Mouse (Mus musculus) intestine, embryonic 14.5 days (tissue): Measurements from ENCODE around the gene Ttc12. TPM values are rescaled to one million over a fixed set of nuclear protein-coding genes. Genes with fewer than 3 reads are reported as not detected.

Experiments used
- ATAC-seq: fragments of 200-750 bp; cut with Nextera tagmentation; replicated peaks from 2 replicates; pipeline ENCODE4 v1.8.0; 2017; ENCODE audit warnings: low read depth, moderate number of reproducible peaks, moderate TSS enrichment, moderate library complexity; ENCODE audit not compliant: low FRiP score, low TSS enrichment
- DNase-seq: peaks from one replicate; pipeline ENCODE4 v3.0.0-alpha.2; 2018; ENCODE audit warnings: low spot score
- H3K27ac ChIP-seq: fragments of 300-500 bp; sonication (generic); 2 replicates; pipeline ENCODE4 v1.5.1; 2014; ENCODE audit warnings: low read depth, mild to moderate bottlenecking, control low read depth
- H3K27me3 ChIP-seq: fragments of 300-500 bp; sonication (generic); replicated peaks from 2 replicates; pipeline ENCODE4 v1.6.1; 2014; ENCODE audit warnings: low read length, control low read depth; ENCODE audit not compliant: control insufficient read depth, insufficient read depth
- H3K36me3 ChIP-seq: fragments of 300-500 bp; sonication (generic); 2 replicates; pipeline ENCODE4 v1.6.1; 2014; ENCODE audit warnings: low read length, control low read depth; ENCODE audit not compliant: control insufficient read depth, insufficient read depth
- H3K4me1 ChIP-seq: fragments of 300-500 bp; sonication (generic); replicated peaks from 2 replicates; pipeline ENCODE4 v1.6.1; 2014; ENCODE audit warnings: low read length, control low read depth, mixed read lengths; ENCODE audit not compliant: control insufficient read depth, insufficient read depth
- H3K4me2 ChIP-seq: fragments of 300-500 bp; sonication (generic); 2 replicates; pipeline ENCODE4 v1.6.1; 2014; ENCODE audit warnings: low read length
- H3K4me3 ChIP-seq: fragments of 300-500 bp; sonication (generic); 2 replicates; pipeline ENCODE4 v1.5.1; 2014; ENCODE audit warnings: low read depth, low read length, control low read depth, mixed read lengths
- H3K9ac ChIP-seq: fragments of 300-500 bp; sonication (generic); 2 replicates; pipeline ENCODE4 v1.6.1; 2014; ENCODE audit warnings: mild to moderate bottlenecking, low read length
- H3K9me3 ChIP-seq: fragments of 300-500 bp; sonication (generic); 2 replicates; pipeline ENCODE4 v1.6.1; 2016; ENCODE audit warnings: low read length, control low read depth; ENCODE audit not compliant: control insufficient read depth
- WGBS: fragments of 180-500 bp; shearing (Covaris S2); extraction: QIAGEN DNeasy Blood & Tissue Kit; methylation state at CpG from one replicate; pipeline ENCODE4 v1.1.7; 2014; 5-methylcytosine and 5-hydroxymethylcytosine counted together
- polyA plus RNA-seq: library from polyadenylated mRNA; unstranded; fragments of >200 nt; fragmentation: Nextera tagmentation; extraction: Ambion mirVana; gene quantifications from 2 replicates; pipeline ENCODE4 v1.2.1, GENCODE M21; 2014

Ttc12 gene
- polyA plus RNA-seq, 1 experiment from 2014 or later: 1.1 TPM

DNA sequence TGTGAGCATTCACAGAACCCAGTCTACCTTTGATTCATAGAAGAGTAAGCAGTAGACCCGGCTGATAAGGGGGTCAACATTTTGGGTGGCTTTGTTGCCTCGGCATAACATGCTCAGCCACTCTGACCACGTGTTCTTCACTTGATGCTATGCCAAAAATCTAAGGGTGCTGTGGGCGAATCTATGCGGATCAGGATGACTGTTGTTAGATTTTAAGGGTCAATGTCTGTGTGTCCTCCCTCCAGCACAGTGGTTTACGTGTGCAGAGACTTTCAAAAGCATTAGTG is 1.6 kb upstream of the Ttc12 start:
- H3K4me1 ChIP-seq: 0 out of 2 replicates have a peak, but pooled peaks cover 12% of the 10 kb centered on the region
- no peak overlapping the region for H3K9ac ChIP-seq
- ATAC-seq (no peak), DNase-seq (peak; percentile 49)
- no peak overlapping the region for H3K4me3 ChIP-seq
- no peak overlapping the region for H3K4me2 ChIP-seq
- H3K27ac ChIP-seq: no peak overlapping the region
- WGBS: 66% methylated on average over 6 of the region's 6 CpGs
- H3K27me3 ChIP-seq: no peaks in the 10 kb centered on the region
- no peaks in the 10 kb centered on the region for H3K9me3 ChIP-seq
- H3K36me3 ChIP-seq: no peaks in the 10 kb centered on the region

DNA sequence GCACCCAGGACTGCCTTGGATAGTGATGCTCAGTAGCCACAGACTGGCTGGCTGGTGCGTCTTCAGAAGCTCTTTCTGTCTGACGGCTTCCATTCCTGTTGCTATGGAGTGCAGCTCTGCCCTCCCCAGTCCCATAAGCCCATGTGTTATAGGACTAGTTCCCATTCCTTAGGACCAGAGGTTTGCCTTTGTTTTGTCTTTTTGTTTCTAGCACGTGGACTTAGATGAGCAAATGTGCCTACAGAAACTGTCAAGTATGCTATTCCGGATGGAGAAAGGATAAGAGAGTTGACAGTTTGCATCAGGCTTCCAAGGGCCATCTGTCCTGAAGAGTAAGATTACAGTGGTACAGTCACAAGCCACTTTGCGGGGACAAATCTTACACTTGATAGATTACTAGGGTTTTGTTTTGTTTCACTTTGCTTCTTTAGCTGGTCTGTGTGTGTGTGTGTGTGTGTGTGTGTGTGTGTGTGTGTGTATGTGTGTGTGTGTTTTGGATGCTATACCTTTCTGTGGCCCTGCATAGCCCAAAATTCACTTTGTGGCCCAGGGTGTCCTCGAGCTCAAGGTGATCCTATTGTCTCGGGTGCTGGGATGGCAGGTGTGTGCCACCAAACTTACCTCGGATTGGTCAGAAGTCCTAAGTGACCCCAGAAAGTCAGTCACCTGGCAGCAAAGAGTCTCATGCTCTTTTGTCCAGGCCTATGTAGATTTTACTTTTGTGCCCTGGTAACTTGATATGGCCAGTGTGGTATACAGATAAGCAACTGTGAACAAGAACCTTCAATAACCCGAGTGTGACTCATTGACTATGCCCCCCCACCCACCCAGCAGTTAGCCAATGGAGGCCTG is 1.0 kb upstream of the Ttc12 start:
- Histone ChIP-seq H3K4me1 (0 out of 2 replicates have a peak, but pooled peaks cover 12% of the 10 kb centered on the region), H3K9ac (no peak overlapping the region), H3K4me3 (no peak overlapping the region), H3K27me3 (no peaks in the 10 kb centered on the region), H3K9me3 (no peaks in the 10 kb centered on the region), H3K36me3 (no peaks in the 10 kb centered on the region), H3K4me2 (no peak overlapping the region), H3K27ac (no peak overlapping the region)
- ATAC-seq (no peak), DNase-seq (peak; percentile 48)
- 75% methylated on average over 9 of the region's 9 CpGs for WGBS

DNA sequence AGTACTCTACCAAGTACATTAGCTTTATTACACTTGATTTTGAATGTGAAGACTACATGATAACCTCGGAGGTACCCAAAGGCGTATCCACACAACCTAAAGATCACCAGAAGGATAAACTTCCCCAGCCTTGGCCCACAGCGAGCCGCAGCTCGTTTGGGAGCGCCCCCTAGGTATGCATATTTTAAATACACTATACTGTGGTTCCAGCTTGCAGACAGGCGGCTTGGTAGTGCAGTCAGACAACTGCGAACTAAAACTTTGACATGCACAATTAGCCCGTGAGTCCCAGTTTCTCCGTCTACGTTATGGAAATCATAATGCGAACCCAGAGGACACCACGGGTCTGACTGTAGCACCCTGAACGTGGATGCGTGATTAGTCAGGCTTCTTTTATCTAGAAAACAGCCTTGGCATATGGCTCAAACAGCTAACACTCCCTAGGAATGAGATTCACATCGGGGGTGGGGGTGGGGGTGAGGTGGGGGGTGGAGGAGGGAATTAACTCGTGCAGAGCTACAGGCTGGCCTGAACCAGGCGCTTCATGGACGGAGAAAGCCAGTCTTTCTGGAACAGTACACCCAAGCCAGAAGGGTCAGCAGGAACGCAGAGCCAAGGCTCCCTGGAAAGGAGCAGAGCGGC is 654 bp downstream of the Ttc12 start:
- H3K36me3 ChIP-seq: no peaks in the 10 kb centered on the region
- H3K27me3 ChIP-seq: no peaks in the 10 kb centered on the region
- peak overlapping the region; percentile 47 for H3K4me3 ChIP-seq
- peak; percentile 68 for DNase-seq
- H3K9ac ChIP-seq: peak overlapping the region; percentile 34
- 6% methylated on average over 21 of the region's 21 CpGs for WGBS
- no peak; the same call in 1 of the 2 replicates for ATAC-seq
- H3K4me2 ChIP-seq: peak overlapping the region; percentile 79
- H3K27ac ChIP-seq: no peak overlapping the region
- H3K9me3 ChIP-seq: no peaks in the 10 kb centered on the region
- 0 out of 2 replicates have a peak, but pooled peaks cover 12% of the 10 kb centered on the region for H3K4me1 ChIP-seq

DNA sequence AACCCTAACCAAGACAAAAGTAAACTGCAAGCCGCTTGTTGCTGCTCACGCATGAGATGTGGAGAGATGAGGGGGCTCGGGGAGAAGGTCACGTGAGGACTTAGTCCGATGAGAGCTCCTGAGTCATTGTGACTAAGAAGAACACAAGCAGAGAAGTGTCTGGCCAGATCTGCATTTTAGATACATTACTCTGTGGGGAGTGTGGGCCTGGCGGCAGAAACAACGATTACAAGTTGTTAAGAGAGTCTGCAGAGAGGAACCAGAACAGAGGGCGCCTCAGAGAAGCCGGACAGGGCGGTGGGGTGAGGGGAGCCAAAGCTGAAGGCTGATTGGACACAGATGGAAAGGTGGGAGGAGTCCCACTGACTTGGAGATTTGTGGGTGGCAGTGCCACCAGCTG is 2.7 kb downstream of the Ttc12 start:
- Histone ChIP-seq H3K36me3 (no peaks in the 10 kb centered on the region), H3K27me3 (no peaks in the 10 kb centered on the region), H3K4me2 (no peak overlapping the region), H3K4me3 (no peak overlapping the region), H3K27ac (no peak overlapping the region), H3K9ac (no peak overlapping the region), H3K9me3 (no peaks in the 10 kb centered on the region), H3K4me1 (0 out of 2 replicates have a peak, but pooled peaks cover 8% of the 10 kb centered on the region)
- no peak for ATAC-seq
- DNase-seq: peak; percentile 49
- WGBS: 42% methylated on average over 10 of the region's 10 CpGs

DNA sequence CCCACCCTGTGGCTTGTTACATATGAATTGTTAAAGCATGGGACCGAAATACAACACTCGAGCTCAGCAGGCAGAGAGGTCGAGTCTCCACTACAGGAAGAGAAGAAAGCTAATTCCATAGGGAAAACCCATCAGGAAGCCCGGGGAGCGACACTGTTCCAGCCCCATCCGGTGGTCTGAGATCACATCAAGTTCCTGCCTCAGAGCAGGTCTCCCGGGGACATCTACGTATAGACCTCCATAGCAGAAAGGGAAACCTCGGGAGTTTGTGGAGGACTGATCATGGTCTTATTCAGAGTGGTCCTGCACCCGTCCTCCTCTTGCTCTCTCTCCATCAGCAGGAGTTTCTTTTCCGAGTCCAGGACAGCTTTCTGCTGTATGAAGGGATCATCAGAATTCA is 13.9 kb downstream of the Ttc12 start:
- Histone ChIP-seq H3K9me3 (no peaks in the 10 kb centered on the region), H3K4me3 (no peak overlapping the region), H3K27me3 (no peaks in the 10 kb centered on the region), H3K9ac (no peak overlapping the region), H3K4me1 (no peaks in the 10 kb centered on the region), H3K36me3 (no peaks in the 10 kb centered on the region), H3K4me2 (no peak overlapping the region), H3K27ac (no peak overlapping the region)
- DNase-seq (peak; percentile 27), ATAC-seq (no peak)
- WGBS: 70% methylated on average over 11 of the region's 11 CpGs

DNA sequence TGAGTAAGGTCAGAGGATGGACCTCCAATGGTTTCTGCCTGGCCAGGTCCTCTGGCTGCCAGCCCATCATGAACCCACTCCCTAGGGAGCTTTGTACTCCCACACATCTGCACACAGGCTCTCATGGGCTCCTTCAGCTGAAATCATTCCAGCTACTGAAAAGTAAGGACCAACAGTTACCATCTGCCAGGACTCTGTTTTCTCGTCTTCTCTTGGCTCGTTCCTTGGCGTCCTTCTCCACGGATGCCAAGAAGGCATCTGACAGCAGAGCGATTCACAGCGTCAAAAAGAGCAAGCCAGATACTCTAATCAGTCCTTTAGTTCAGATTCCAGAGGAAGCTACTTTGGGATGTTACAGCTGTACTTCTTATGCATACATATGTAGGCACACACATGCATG is 15.1 kb downstream of the Ttc12 start:
- peak; percentile 10 for DNase-seq
- H3K27ac ChIP-seq: no peak overlapping the region
- no peak overlapping the region for H3K4me3 ChIP-seq
- H3K4me2 ChIP-seq: no peak overlapping the region
- no peaks in the 10 kb centered on the region for H3K27me3 ChIP-seq
- H3K36me3 ChIP-seq: no peaks in the 10 kb centered on the region
- H3K4me1 ChIP-seq: no peaks in the 10 kb centered on the region
- no peak overlapping the region for H3K9ac ChIP-seq
- 82% methylated on average over 6 of the region's 6 CpGs for WGBS
- no peak for ATAC-seq
- H3K9me3 ChIP-seq: no peaks in the 10 kb centered on the region

DNA sequence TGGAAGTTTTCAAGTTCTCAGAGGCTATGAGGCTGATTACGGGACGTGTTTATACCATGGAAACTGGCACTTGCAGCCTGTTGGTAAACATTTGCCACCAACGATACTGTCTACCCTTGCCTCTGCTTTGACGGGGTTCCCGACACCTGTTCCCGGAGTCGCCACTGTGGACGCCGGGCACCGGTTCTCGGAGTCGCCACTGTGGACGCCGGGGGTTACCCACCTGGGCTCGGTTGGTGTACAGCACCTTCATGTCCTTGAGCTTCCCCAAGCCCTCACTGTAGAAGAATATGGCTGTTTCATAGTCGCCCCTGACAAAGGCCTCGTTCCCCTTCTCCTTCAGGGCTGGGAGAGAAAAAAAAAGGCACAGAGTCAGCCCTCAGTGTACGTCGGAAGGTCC is 16.0 kb downstream of the Ttc12 start:
- Histone ChIP-seq H3K9ac (no peak overlapping the region), H3K36me3 (no peaks in the 10 kb centered on the region), H3K4me1 (no peaks in the 10 kb centered on the region), H3K4me3 (no peak overlapping the region), H3K27me3 (no peaks in the 10 kb centered on the region), H3K9me3 (no peaks in the 10 kb centered on the region), H3K4me2 (no peak overlapping the region), H3K27ac (no peak overlapping the region)
- WGBS: 94% methylated on average over 19 of the region's 19 CpGs
- ATAC-seq (no peak), DNase-seq (peak; percentile 24)

DNA sequence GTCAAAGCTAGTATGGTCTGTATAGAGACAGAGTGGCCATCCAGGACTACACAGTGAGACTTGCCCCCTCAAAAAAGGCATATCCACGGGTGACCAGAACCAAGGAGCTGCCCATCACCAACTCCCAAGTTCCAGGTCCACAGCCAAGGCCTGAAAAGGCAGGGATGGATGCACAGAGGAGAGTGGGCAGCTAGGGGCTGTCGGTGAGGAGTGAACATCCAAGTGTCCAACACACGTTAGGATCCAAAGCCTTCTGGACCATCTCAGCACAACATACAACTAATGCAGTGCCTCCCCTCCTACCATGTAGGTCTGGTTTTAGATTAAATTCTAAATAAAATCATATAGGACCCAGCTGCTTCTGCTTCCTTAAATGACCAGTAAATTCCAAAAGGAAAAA is 29.9 kb downstream of the Ttc12 start:
- no peak overlapping the region for H3K9ac ChIP-seq
- no peaks in the 10 kb centered on the region for H3K27me3 ChIP-seq
- H3K9me3 ChIP-seq: no peaks in the 10 kb centered on the region
- no peak for ATAC-seq
- no peaks in the 10 kb centered on the region for H3K4me1 ChIP-seq
- H3K4me2 ChIP-seq: no peak overlapping the region
- H3K4me3 ChIP-seq: no peak overlapping the region
- no peak overlapping the region for H3K27ac ChIP-seq
- WGBS: 89% methylated on average over 3 of the region's 3 CpGs
- DNase-seq: no peak
- H3K36me3 ChIP-seq: no peaks in the 10 kb centered on the region

DNA sequence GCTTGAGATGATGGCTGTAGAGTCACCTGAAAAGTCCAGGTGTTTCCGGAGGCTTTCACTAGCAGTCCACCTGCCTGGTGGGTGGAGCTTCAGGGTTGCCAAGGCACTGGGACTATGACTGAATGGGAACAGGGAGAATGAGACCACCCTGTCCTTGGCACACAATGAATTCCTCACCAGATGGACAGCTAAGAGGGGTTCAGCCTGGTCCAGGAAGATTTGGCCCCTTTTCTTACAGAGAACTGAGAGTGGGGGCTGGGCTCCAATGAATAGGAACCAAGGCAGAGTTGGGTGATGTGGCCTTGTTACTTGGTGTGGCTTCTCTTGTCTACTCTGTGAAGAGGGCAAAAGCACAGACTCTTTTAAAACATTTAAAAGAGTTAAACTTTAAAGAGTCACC is 33.6 kb downstream of the Ttc12 start:
- Histone ChIP-seq H3K4me2 (no peak overlapping the region), H3K27me3 (no peaks in the 10 kb centered on the region), H3K4me3 (no peak overlapping the region), H3K9me3 (no peaks in the 10 kb centered on the region), H3K4me1 (no peaks in the 10 kb centered on the region), H3K36me3 (no peaks in the 10 kb centered on the region), H3K9ac (no peak overlapping the region), H3K27ac (no peak overlapping the region)
- 84% methylated on average over 1 of the region's 1 CpGs for WGBS
- DNase-seq: no peak
- ATAC-seq: no peak
